Mouse (Mus musculus): ENCODE measurements around the gene Myocd.

Myocd gene

DNA sequence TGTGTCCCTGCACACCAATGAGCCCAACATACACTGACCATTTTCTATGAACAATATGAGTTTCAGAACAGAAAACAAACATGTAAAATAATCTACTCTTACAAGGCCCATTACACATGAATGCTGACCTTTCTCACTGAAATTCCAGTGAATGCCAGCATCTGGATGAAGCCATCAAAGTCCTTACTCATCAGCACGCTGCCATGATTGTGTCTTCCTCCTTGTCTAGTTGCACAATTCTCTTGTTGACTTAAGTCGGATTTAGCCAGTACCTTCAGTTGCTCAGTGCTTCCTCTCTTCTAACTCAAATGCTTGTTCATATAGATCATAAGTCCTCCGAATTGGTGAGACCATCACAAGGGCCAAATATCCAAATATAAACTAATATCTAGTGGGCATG is 130.8 kb downstream of the Myocd start:
- peak; percentile 51 for DNase-seq (ENCODE audit: low read depth)

GRCm38 (mm10) chr11:65137145-65137652 is 132.6 kb downstream of the Myocd start:
- no peak for DNase-seq (ENCODE audit: low read depth)

GRCm38 (mm10) chr11:65135251-65135739 is 134.5 kb downstream of the Myocd start:
- DNase-seq (ENCODE audit: low read depth) = no peak

DNA sequence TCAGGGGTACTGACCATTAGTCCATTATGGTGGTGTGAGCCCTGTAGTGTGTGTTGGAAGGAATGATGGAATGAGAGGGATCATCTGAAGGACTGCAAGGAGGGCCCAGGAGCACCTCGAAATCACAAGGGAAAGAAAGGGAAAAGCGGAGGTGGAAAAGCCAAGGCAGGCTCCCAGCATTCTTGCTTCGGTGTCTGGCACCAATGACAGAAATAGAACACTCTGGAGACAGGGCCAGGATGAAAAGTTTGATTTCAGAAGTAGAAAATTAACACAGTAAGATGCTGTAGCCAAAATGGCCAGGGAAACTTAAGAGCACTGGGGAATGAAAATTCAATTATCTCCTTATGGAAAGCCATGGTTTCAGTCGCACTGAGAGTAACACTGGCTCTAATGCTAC is 136.1 kb downstream of the Myocd start:
- DNase-seq (ENCODE audit: low read depth) = no peak

GRCm38 (mm10) chr11:65129110-65129509 is 140.7 kb downstream of the Myocd start:
- peak; percentile 52 for DNase-seq (ENCODE audit: low read depth)

DNA sequence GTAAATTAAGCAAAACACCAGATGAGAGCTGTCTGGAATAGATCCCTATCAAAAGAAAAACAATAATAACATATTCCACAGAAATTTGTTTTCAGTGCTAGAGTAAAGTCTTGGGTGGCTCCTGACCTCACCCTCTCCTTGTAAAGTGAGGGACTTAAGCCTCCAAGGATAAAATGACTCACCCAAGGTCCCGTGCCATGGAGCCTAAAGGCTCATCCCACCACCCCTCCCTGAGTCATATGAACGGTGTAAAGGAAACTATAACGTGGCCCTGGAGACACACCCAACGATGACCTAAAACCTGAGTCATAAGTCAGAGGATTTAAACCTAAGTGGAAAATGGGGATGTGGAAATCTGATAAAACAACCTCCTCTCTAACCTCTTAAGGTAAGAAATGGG is 141.1 kb downstream of the Myocd start:
- DNase-seq (ENCODE audit: low read depth) = peak; percentile 74

DNA sequence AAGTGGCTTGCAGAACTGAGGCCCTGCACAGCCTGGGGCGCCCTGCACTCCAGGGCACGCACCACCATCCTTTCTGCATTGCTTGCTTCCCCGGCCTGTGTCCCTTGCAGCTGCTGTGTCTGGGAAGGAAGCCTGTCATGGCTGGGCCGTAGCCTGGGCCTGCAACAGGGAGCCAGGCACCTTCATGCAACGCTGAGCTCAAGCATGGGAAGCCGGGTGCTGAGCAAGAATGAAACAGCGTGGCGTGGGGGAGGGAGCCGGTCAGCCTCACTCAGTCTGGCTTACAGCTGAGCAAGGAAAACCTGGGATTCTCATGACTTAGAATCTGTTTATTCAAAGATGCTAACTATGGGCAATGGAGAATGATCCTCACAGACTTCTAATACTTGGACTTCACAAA is 143.2 kb downstream of the Myocd start:
- DNase-seq (ENCODE audit: low read depth) = no peak

All from NIH3T3 (cell line).